In genomic region chr17:23831201-23831600, GRCm38 (mm10) we compare ENCODE assay signal across 38 mouse cellular contexts. TPM values are rescaled to one million over a fixed set of nuclear protein-coding genes. Genes with fewer than 3 reads are reported as not detected.
"Had no signal": no experiment of that assay in that cellular context is flagged by ENCODE, and none has a peak within 500 bp of the region (broad histone marks: within the 10 kb centered on the region; RNA-seq: fewer than 3 reads in every experiment).

No protein-coding gene starts in this region.

- H3K27ac ChIP-seq: heart, adult 2 months; heart, embryonic 13.5 days; heart, embryonic 15.5 days; hindbrain, embryonic 13.5 days; kidney, embryonic 15.5 days; kidney, postnatal 0 days; layer of hippocampus, adult 2 months; left cerebral cortex, adult 2 months; limb, embryonic 10.5 days; limb, embryonic 12.5 days; liver, embryonic 13.5 days had no signal

- DNase-seq: gastrocnemius, postnatal 14 days; heart, adult 11 months; heart, adult 2 months; heart, postnatal 14 days; heart, postnatal 36 days; kidney, adult 11 months; kidney, adult 2 months; kidney, adult 9 months; kidney, postnatal 14 days; kidney, postnatal 36 days; liver; liver, embryonic 13.5 days had no signal

- H3K9me3 ChIP-seq: heart, embryonic 13.5 days; heart, embryonic 15.5 days; hindbrain, embryonic 13.5 days; kidney, embryonic 15.5 days; limb, embryonic 10.5 days; limb, embryonic 12.5 days; liver, embryonic 13.5 days had no signal

- H3K4me2 ChIP-seq: heart, embryonic 11.5 days; heart, embryonic 13.5 days; heart, embryonic 15.5 days; hindbrain, embryonic 13.5 days; kidney, embryonic 15.5 days; limb, embryonic 12.5 days; liver, embryonic 11.5 days; liver, embryonic 13.5 days had no signal

- H3K4me3 ChIP-seq: heart, adult 2 months; heart, embryonic 13.5 days; heart, embryonic 15.5 days; hindbrain, embryonic 13.5 days; kidney, embryonic 15.5 days; layer of hippocampus, adult 2 months; left cerebral cortex, adult 2 months; limb, embryonic 10.5 days; limb, embryonic 12.5 days; liver, embryonic 13.5 days had no signal

- H3K9ac ChIP-seq: heart, embryonic 13.5 days; heart, embryonic 15.5 days; hindbrain, embryonic 13.5 days; kidney, embryonic 15.5 days; limb, embryonic 12.5 days; liver, embryonic 13.5 days had no signal

RNA-seq across cellular contexts. Expression of gene Prss33, which starts 4.7 kb away (rescaled TPM):
- total RNA-seq: gastrocnemius, adult 8-10 months; gastrocnemius, postnatal 14 days; gastrocnemius, postnatal 36 days; heart, adult 2 months; heart, postnatal 14 days; heart, postnatal 36 days; layer of hippocampus, adult 2 months; layer of hippocampus, postnatal 10 days; layer of hippocampus, postnatal 25 days; left cerebral cortex, adult 2 months; left cerebral cortex, postnatal 14 days; left cerebral cortex, postnatal 36 days had no signal
- polyA plus RNA-seq: heart, adult 2 months; heart, embryonic 11.5 days; heart, embryonic 13.5 days; heart, embryonic 15.5 days; heart, postnatal 0 days; hindbrain, embryonic 11.5 days; hindbrain, embryonic 16.5 days; kidney, adult 2 months; limb, embryonic 10.5 days; limb, embryonic 12.5 days; liver, embryonic 11.5 days; liver, embryonic 13.5 days had no signal

RNA-seq across cellular contexts. Expression of gene Prss32, which starts 12.5 kb away (rescaled TPM):
- total RNA-seq: gastrocnemius, adult 8-10 months; gastrocnemius, postnatal 14 days; gastrocnemius, postnatal 36 days; heart, adult 2 months; heart, postnatal 14 days; heart, postnatal 36 days; hematopoietic stem cell, adult 5-6 weeks; layer of hippocampus, adult 2 months; layer of hippocampus, postnatal 25 days; left cerebral cortex, adult 2 months; left cerebral cortex, postnatal 36 days had no signal
- polyA plus RNA-seq: heart, embryonic 11.5 days; heart, embryonic 15.5 days; heart, postnatal 0 days; hindbrain, embryonic 11.5 days; hindbrain, embryonic 13.5 days; hindbrain, embryonic 16.5 days; kidney, adult 2 months; kidney, embryonic 15.5 days; kidney, postnatal 0 days; limb, embryonic 10.5 days; limb, embryonic 12.5 days; limb, embryonic 14.5 days; liver, embryonic 11.5 days; liver, embryonic 13.5 days had no signal

RNA-seq across cellular contexts. Expression of gene Prss41, which starts 12.8 kb away (rescaled TPM):
- total RNA-seq: heart, postnatal 14 days; heart, postnatal 36 days; hematopoietic stem cell, adult 5-6 weeks had no signal
- polyA plus RNA-seq: heart, adult 2 months; heart, postnatal 0 days had no signal

RNA-seq across cellular contexts. Expression of gene Prss21, which starts 36.7 kb away (rescaled TPM):
- total RNA-seq: gastrocnemius, adult 8-10 months; gastrocnemius, postnatal 14 days; gastrocnemius, postnatal 36 days; heart, adult 2 months; heart, postnatal 14 days; heart, postnatal 36 days; hematopoietic stem cell, adult 5-6 weeks; layer of hippocampus, adult 2 months; layer of hippocampus, postnatal 10 days; layer of hippocampus, postnatal 25 days; left cerebral cortex, adult 2 months; left cerebral cortex, postnatal 14 days; left cerebral cortex, postnatal 36 days had no signal
- polyA plus RNA-seq: frontal cortex, adult 2 months; heart, adult 2 months; heart, embryonic 11.5 days; heart, embryonic 13.5 days; heart, embryonic 15.5 days; heart, postnatal 0 days; hindbrain, embryonic 11.5 days; hindbrain, embryonic 13.5 days; hindbrain, embryonic 16.5 days; intestine, embryonic 14.5 days; intestine, embryonic 16.5 days; kidney, embryonic 15.5 days; kidney, postnatal 0 days; large intestine, adult 2 months; limb, embryonic 10.5 days; limb, embryonic 12.5 days; limb, embryonic 14.5 days; liver, embryonic 11.5 days; liver, embryonic 13.5 days had no signal
